Mouse (Mus musculus): ENCODE measurements at regions not wholly inside any gene's neighbourhood (a gene's known extent, or its start where the extent isn't known, plus 50 kb on each side); places are given as distances from the start of the nearest gene placed in this dataset.

- TF ChIP-seq CTCF (conservative IDR thresholded peaks at IDR 0.05; ENCODE audit: insufficient read depth, insufficient read length, low read depth, low read length) (no peak), POLR2A (IDR thresholded peaks at IDR 0.05; ENCODE audit: low read depth, low read length) (no peak)
These were observed 515.8 kb downstream of the Tshz3 start for GRCm38 (mm10) chr7:37213751-37214181.

Data from kidney, adult 2 months (tissue).